8 mouse cellular contexts compared by ENCODE assay signal in the genomic region with DNA sequence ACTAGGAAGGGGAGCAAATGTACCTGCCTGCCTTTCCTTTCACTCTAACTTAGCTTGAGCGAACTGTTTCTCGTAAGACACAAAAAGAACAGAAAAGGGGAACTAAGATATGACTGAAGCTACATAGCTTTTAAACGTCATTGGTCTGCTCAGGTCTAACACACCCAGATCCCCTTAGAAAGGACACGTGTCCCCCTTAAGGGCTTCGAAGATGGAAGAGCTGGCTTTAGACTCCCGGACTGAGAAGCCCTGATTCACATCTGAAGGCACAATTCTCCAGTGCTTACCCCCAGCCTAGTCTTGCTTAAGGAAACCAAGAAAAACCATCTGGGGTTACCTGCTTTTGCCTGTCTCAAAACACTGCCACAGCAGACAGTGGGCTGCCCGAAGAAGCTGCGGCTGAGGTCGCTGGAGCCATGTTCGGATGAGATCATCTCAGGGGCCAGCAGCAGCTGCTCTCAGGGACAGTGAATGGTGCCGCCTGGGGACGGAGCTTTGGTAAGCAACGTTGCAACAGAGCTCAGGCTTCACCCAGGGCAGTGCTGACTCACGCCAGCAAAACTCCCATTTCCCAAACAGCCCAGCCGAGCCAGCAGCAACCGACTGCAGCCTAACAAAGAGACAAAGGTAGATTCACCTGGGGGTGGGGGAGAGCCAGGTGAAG. TPM values are rescaled to one million over a fixed set of nuclear protein-coding genes. Genes with fewer than 3 reads are reported as not detected.
DNase-seq lines count a peak whose midpoint lies in the region; ATAC-seq lines count a peak whose summit lies in the region.

No protein-coding gene starts in this region.

- no peak for ATAC-seq in forebrain, embryonic 15.5 days (replicated peaks)
- ATAC-seq in activated CD4-positive, CD25-positive, alpha-beta regulatory T cell, adult 4 months = no peak

- no peaks in the 10 kb centered on the region for H3K36me3 ChIP-seq in forebrain, embryonic 15.5 days
- H3K36me3 ChIP-seq in megakaryocyte, embryonic 14.5 days (replicated peaks; ENCODE audit: low read length) = peaks cover 52% of the 10 kb centered on the region

- 26% methylated on average over 16 of the region's 16 CpGs for WGBS in forebrain, embryonic 15.5 days

- 0 out of 2 replicates have a peak overlapping the region, but pooled peaks have one; percentile 0 for H3K4me3 ChIP-seq in forebrain, embryonic 15.5 days
- peak overlapping the region; percentile 93 for H3K4me3 ChIP-seq in megakaryocyte, embryonic 14.5 days (replicated peaks)

- H3K27ac ChIP-seq in forebrain, embryonic 15.5 days (replicated peaks) = no peak overlapping the region

- H3K4me1 ChIP-seq in forebrain, embryonic 15.5 days = peaks cover 23% of the 10 kb centered on the region
- peaks cover 93% of the 10 kb centered on the region for H3K4me1 ChIP-seq in megakaryocyte, embryonic 14.5 days

- H3K27me3 ChIP-seq in forebrain, embryonic 15.5 days = no peaks in the 10 kb centered on the region
- H3K27me3 ChIP-seq in megakaryocyte, embryonic 14.5 days (replicated peaks) = no peaks in the 10 kb centered on the region

- peak; percentile 38 for DNase-seq in MN1 (ENCODE audit: low spot score)
- DNase-seq in cerebellum, adult 11-12 months = peak; percentile 29
- DNase-seq in heart, postnatal 4 days = peak; percentile 69
- DNase-seq in left cerebral cortex, postnatal 14 days (ENCODE audit: low spot score in 2 of 2) = peak; percentile 40
- peak; percentile 27 for DNase-seq in right cerebral cortex, postnatal 14 days

- intact Hi-C loops in left cerebral cortex, postnatal 14 days (cut with DNase I) = no loop called here

- H3K9me3 ChIP-seq in forebrain, embryonic 15.5 days = no peaks in the 10 kb centered on the region
- no peaks in the 10 kb centered on the region for H3K9me3 ChIP-seq in megakaryocyte, embryonic 14.5 days

- peak overlapping the region; percentile 19 for H3K4me2 ChIP-seq in forebrain, embryonic 15.5 days (replicated peaks)

- 0 out of 2 replicates have a peak overlapping the region, but pooled peaks have one; percentile 0 for H3K9ac ChIP-seq in forebrain, embryonic 15.5 days (replicated peaks)

RNA-seq across cellular contexts. Expression of a gene that starts 25.5 kb away (rescaled TPM):
- 8.7 and 10.0 TPM in 2 replicates for polyA plus RNA-seq in forebrain, embryonic 15.5 days (2015; fragmentation: Nextera tagmentation; extraction: Ambion mirVana)
- total RNA-seq in heart, postnatal 4 days (2021) = 1 to 10 TPM; 3.6 to 4.4 TPM
- total RNA-seq in left cerebral cortex, postnatal 14 days (2021) = 1 to 10 TPM; 5.1 to 6.4 TPM
- 5.6 and 33.5 TPM in 2 replicates for polyA plus RNA-seq in megakaryocyte, embryonic 14.5 days (2012; ENCODE audit: insufficient read depth, low replicate concordance)
- polyA plus RNA-seq in activated CD4-positive, CD25-positive, alpha-beta regulatory T cell, adult 4 months (2017; shearing (Covaris generic)) = 1 to 10 TPM; 7.9 to 9.4 TPM

RNA-seq across cellular contexts. Expression of a gene that starts 44.9 kb away (rescaled TPM):
- 13.5 and 14.2 TPM in 2 replicates for polyA plus RNA-seq in forebrain, embryonic 15.5 days (2015; fragmentation: Nextera tagmentation; extraction: Ambion mirVana)
- 10 to 100 TPM; 10.2 to 11.0 TPM for total RNA-seq in heart, postnatal 4 days (2021)
- 10 to 100 TPM; 11.9 to 14.5 TPM for total RNA-seq in left cerebral cortex, postnatal 14 days (2021)
- polyA plus RNA-seq in megakaryocyte, embryonic 14.5 days (2012; ENCODE audit: insufficient read depth, low replicate concordance) = 1.3 and 11.6 TPM in 2 replicates
- 10 to 100 TPM; 21.4 to 28.1 TPM for polyA plus RNA-seq in activated CD4-positive, CD25-positive, alpha-beta regulatory T cell, adult 4 months (2017; shearing (Covaris generic))

RNA-seq across cellular contexts. Expression of a gene that starts 46.4 kb away (rescaled TPM):
- polyA plus RNA-seq in forebrain, embryonic 15.5 days (2015; fragmentation: Nextera tagmentation; extraction: Ambion mirVana) = 0.23 and 0.60 TPM in 2 replicates
- under 1 TPM; 0.12 to 0.16 TPM for total RNA-seq in heart, postnatal 4 days (2021)
- total RNA-seq in left cerebral cortex, postnatal 14 days (2021) = not detected
- polyA plus RNA-seq in megakaryocyte, embryonic 14.5 days (2012; ENCODE audit: insufficient read depth, low replicate concordance) = not detected in 2 replicates
- polyA plus RNA-seq in activated CD4-positive, CD25-positive, alpha-beta regulatory T cell, adult 4 months (2017; shearing (Covaris generic)) = under 1 TPM in 1 of 2 experiments, not detected in 1; 0.25 TPM
